Mouse (Mus musculus) liver, embryonic 15.5 days (tissue): Measurements from ENCODE around the gene Lmtk2. TPM values are rescaled to one million over a fixed set of nuclear protein-coding genes. Genes with fewer than 3 reads are reported as not detected.

ENCODE experiments used
- ATAC-seq: fragments of 200-750 bp; cut with Nextera tagmentation; 2 replicates; pipeline ENCODE4 v1.8.0; 2017; ENCODE audit warnings: moderate number of reproducible peaks, mild to moderate bottlenecking, moderate library complexity; ENCODE audit not compliant: insufficient read depth
- H3K27ac ChIP-seq: fragments of 300-500 bp; sonication (generic); replicated peaks from 2 replicates; pipeline ENCODE4 v1.5.1; 2015; ENCODE audit warnings: mild to moderate bottlenecking, inconsistent platforms
- H3K27me3 ChIP-seq: fragments of 300-500 bp; sonication (generic); 2 replicates; pipeline ENCODE4 v1.6.1; 2015; ENCODE audit warnings: mild to moderate bottlenecking, inconsistent platforms
- H3K36me3 ChIP-seq: fragments of 300-500 bp; sonication (generic); replicated peaks from 2 replicates; pipeline ENCODE4 v1.6.1; 2015; ENCODE audit warnings: moderate library complexity, mild to moderate bottlenecking, inconsistent platforms
- H3K4me1 ChIP-seq: fragments of 300-500 bp; sonication (generic); replicated peaks from 2 replicates; pipeline ENCODE4 v1.6.1; 2015; ENCODE audit warnings: inconsistent platforms
- H3K4me2 ChIP-seq: fragments of 300-500 bp; sonication (generic); 2 replicates; pipeline ENCODE4 v1.6.1; 2015; ENCODE audit warnings: moderate library complexity, mild to moderate bottlenecking, inconsistent platforms
- H3K4me3 ChIP-seq: fragments of 300-500 bp; sonication (generic); replicated peaks from 2 replicates; pipeline ENCODE4 v1.5.1; 2015; ENCODE audit warnings: mild to moderate bottlenecking, inconsistent platforms
- H3K9ac ChIP-seq: fragments of 300-500 bp; sonication (generic); 2 replicates; pipeline ENCODE4 v1.6.1; 2015; ENCODE audit warnings: moderate library complexity, mild to moderate bottlenecking, inconsistent platforms
- H3K9me3 ChIP-seq: fragments of 300-500 bp; sonication (generic); replicated peaks from 2 replicates; pipeline ENCODE4 v1.6.1; 2016; ENCODE audit warnings: inconsistent platforms
- WGBS: fragments of 180-500 bp; shearing (Covaris S2); methylation state at CpG from one replicate; pipeline ENCODE4 v1.1.7; 2015; ENCODE audit warnings: mixed read lengths; ENCODE audit not compliant: insufficient replicate concordance; 5-methylcytosine and 5-hydroxymethylcytosine counted together
- polyA plus RNA-seq: library from polyadenylated mRNA; unstranded; fragments of >200 nt; fragmentation: Nextera tagmentation; extraction: Ambion mirVana; gene quantifications from 2 replicates; pipeline ENCODE4 v1.2.1, GENCODE M21; 2015

Lmtk2 gene
- polyA plus RNA-seq, 1 experiment from 2014 or later: 2.0 TPM

GRCm38 (mm10) chr5:144234222-144234621 is 134.0 kb downstream of the Lmtk2 start:
- Histone ChIP-seq H3K4me1 (no peaks in the 10 kb centered on the region), H3K36me3 (no peaks in the 10 kb centered on the region), H3K4me2 (no peak overlapping the region), H3K27ac (no peak overlapping the region), H3K4me3 (no peak overlapping the region), H3K9me3 (no peaks in the 10 kb centered on the region), H3K27me3 (no peaks in the 10 kb centered on the region), H3K9ac (no peak overlapping the region)
- no peak for ATAC-seq
- WGBS: 44% methylated on average over 6 of the region's 6 CpGs

DNA sequence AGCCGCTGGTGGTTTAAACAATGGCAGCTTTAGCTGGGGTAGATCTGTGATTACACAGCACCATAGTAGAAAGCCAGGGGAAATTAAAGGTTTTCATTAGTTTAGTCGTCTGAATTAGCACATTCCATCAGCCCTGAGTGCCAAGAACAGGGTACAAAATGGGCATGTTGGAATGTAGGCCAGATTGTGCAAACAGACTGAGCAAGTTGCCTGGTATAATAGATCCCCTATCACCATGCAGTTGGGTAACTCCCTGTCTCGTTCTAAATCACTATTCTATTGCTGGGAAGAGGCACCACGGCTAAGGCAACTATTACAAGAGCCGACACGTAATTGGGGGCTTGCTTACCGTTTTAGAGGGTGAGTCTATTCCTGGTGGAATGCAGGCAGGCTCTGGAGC is 134.5 kb downstream of the Lmtk2 start:
- Histone ChIP-seq H3K4me1 (no peaks in the 10 kb centered on the region), H3K27me3 (no peaks in the 10 kb centered on the region), H3K4me3 (no peak overlapping the region), H3K9ac (no peak overlapping the region), H3K27ac (no peak overlapping the region), H3K9me3 (no peaks in the 10 kb centered on the region), H3K4me2 (no peak overlapping the region), H3K36me3 (no peaks in the 10 kb centered on the region)
- 67% methylated on average over 7 of the region's 7 CpGs for WGBS
- ATAC-seq: no peak

Other genes with a start within 250 kb of the Lmtk2 start
- 0.30 and 0.39 TPM in 2 replicates for gene Ankrd61, start 202.8 kb upstream of the Lmtk2 start, polyA plus RNA-seq
- 44.1 TPM in 2 replicates for gene Aimp2, start 190.6 kb upstream of the Lmtk2 start, polyA plus RNA-seq
- 11.7 and 14.5 TPM in 2 replicates for gene Pms2, start 190.5 kb upstream of the Lmtk2 start, polyA plus RNA-seq
- gene Gm42421, start 172.3 kb upstream of the Lmtk2 start, polyA plus RNA-seq: 0.20 and 0.33 TPM in 2 replicates
- 0.40 and 0.70 TPM in 2 replicates for gene Rsph10b, start 167.4 kb upstream of the Lmtk2 start, polyA plus RNA-seq
- 32.9 and 35.7 TPM in 2 replicates for gene Ccz1, start 85.6 kb upstream of the Lmtk2 start, polyA plus RNA-seq
- not detected in 2 replicates for gene Ocm, start 73.8 kb upstream of the Lmtk2 start, polyA plus RNA-seq
- 0.56 and 1.3 TPM in 2 replicates for gene Bhlha15, start 89.8 kb downstream of the Lmtk2 start, polyA plus RNA-seq
- gene Tecpr1, start 123.2 kb downstream of the Lmtk2 start, polyA plus RNA-seq: 3.1 and 3.3 TPM in 2 replicates
- gene Bri3, start 144.0 kb downstream of the Lmtk2 start, polyA plus RNA-seq: 20.3 and 21.0 TPM in 2 replicates